Mouse (Mus musculus): ENCODE measurements around the gene Efcab9. TPM values are rescaled to one million over a fixed set of nuclear protein-coding genes. Genes with fewer than 3 reads are reported as not detected.

The Efcab9 gene
- polyA plus RNA-seq, 1 experiment from 2014 or later: 0.25 TPM

DNA sequence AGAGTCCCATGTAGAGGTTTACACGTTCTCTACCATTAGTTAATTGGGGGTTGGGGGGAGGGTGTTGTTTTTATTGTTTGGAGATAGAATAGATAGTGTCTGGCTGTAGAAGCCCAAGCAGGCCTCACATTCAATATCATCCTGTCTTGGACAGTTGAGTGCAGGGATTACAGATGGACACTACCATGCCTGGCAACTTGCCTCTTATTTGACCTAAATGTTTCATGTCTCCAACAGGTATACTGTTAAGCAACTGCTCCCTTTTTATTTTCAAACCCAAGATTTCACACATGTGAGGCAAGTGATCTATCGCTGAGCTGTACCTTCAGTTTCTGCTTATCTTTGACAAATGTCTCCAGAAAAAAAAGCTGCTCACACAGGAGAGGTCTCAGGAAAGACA, 50.4 kb downstream of the Efcab9 start:
- no peaks in the 10 kb centered on the region for H3K9me3 ChIP-seq
- H3K27ac ChIP-seq (replicated peaks): no peak overlapping the region
- H3K4me1 ChIP-seq (replicated peaks): no peaks in the 10 kb centered on the region
- WGBS: 79% methylated on average over 2 of the region's 2 CpGs
- no peak overlapping the region for H3K4me3 ChIP-seq
- H3K36me3 ChIP-seq: no peaks in the 10 kb centered on the region
- H3K4me2 ChIP-seq: no peak overlapping the region
- no peak for ATAC-seq (ENCODE audit: low FRiP score, low read depth)
- no peaks in the 10 kb centered on the region for H3K27me3 ChIP-seq
- H3K9ac ChIP-seq: no peak overlapping the region

DNA sequence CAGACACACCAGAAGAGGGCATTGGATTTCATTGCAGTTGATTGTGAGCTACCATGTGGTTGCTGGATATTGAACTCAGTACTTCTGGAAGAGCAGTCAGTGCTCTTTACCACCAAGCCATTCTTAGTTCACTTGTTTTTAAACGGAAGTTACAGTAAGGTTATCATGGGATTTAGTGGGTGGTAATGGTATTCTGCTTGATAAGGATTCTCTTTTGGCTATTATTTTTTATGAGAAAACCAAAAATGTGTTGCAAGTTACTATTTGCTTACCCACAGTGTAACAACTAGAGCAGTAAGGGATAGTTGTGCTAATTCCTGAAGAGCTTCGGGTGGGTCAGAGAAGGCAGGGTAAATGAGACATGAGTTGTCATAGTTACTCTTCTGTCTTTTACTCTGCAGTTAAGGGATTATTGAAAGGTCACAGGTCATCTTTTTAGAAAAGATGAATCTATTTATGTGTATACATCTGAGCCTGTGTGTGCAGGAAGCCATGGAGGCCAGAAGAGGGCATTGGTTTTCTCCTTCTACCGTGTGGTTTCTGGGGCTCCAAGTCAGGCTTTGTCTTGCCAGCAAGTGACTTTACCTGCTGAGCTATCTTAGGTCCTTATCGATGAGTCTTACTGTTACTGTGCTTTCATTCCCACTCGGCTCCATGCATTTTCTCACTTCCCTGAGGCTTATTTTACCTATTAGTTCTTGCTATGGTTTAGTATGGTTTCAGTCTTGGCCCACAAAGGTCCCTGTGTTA, 56.2 kb downstream of the Efcab9 start:
- H3K27me3 ChIP-seq: no peaks in the 10 kb centered on the region
- H3K36me3 ChIP-seq: no peaks in the 10 kb centered on the region
- H3K9me3 ChIP-seq: no peaks in the 10 kb centered on the region
- ATAC-seq (ENCODE audit: low FRiP score, low read depth): no peak
- 85% methylated on average over 5 of the region's 5 CpGs for WGBS
- no peak overlapping the region for H3K9ac ChIP-seq
- no peak overlapping the region for H3K4me2 ChIP-seq
- H3K4me1 ChIP-seq (replicated peaks): no peaks in the 10 kb centered on the region
- no peak overlapping the region for H3K27ac ChIP-seq (replicated peaks)
- no peak overlapping the region for H3K4me3 ChIP-seq

DNA sequence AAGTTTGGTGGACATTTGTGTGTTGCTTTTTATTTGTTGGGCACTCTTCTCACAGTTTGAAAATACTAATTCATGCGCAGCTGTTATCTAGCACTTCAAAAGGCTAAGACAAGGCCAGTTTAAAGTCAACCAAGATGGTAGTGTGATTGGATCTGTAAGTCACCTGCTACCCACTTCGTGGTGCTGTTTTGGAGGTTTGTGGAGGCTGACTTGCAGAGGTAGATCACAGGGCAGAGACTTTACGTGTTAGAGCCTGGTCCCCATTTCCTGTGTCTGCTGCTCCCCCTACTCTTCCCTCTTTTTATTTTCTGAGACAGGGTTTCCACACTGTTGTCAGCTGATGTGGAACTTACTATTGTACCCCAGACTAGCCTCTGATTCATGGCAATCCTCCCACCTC, 57.2 kb downstream of the Efcab9 start:
- H3K9me3 ChIP-seq: no peaks in the 10 kb centered on the region
- no peak overlapping the region for H3K9ac ChIP-seq
- ATAC-seq (ENCODE audit: low FRiP score, low read depth): no peak
- no peak overlapping the region for H3K4me2 ChIP-seq
- H3K4me1 ChIP-seq (replicated peaks): no peaks in the 10 kb centered on the region
- H3K36me3 ChIP-seq: no peaks in the 10 kb centered on the region
- 91% methylated on average over 3 of the region's 3 CpGs for WGBS
- no peak overlapping the region for H3K4me3 ChIP-seq
- H3K27ac ChIP-seq (replicated peaks): no peak overlapping the region
- H3K27me3 ChIP-seq: no peaks in the 10 kb centered on the region

Other genes starting within 250 kb of the Efcab9 start
- gene Hba-a1, start 248.6 kb downstream of the Efcab9 start, polyA plus RNA-seq (2015; fragmentation: Nextera tagmentation; extraction: Ambion mirVana): 2,663 and 3,254 TPM in 2 replicates
- 0.51 and 0.95 TPM in 2 replicates for gene Hbq1b, start 245.1 kb downstream of the Efcab9 start, polyA plus RNA-seq (2015; fragmentation: Nextera tagmentation; extraction: Ambion mirVana)
- gene Hba-a2, start 235.6 kb downstream of the Efcab9 start, polyA plus RNA-seq (2015; fragmentation: Nextera tagmentation; extraction: Ambion mirVana): 6,860 and 8,722 TPM in 2 replicates
- gene Hbq1a, start 232.0 kb downstream of the Efcab9 start, polyA plus RNA-seq (2015; fragmentation: Nextera tagmentation; extraction: Ambion mirVana): 0.83 and 2.3 TPM in 2 replicates
- 20.8 and 21.1 TPM in 2 replicates for gene Sh3pxd2b, start 184.3 kb downstream of the Efcab9 start, polyA plus RNA-seq (2015; fragmentation: Nextera tagmentation; extraction: Ambion mirVana)
- 46.6 and 46.9 TPM in 2 replicates for gene Ubtd2, start 76.7 kb downstream of the Efcab9 start, polyA plus RNA-seq (2015; fragmentation: Nextera tagmentation; extraction: Ambion mirVana)
- 2.0 and 2.8 TPM in 2 replicates for gene Stk10, start 1.2 kb upstream of the Efcab9 start, polyA plus RNA-seq (2015; fragmentation: Nextera tagmentation; extraction: Ambion mirVana)
- gene Fbxw11, start 110.6 kb upstream of the Efcab9 start, polyA plus RNA-seq (2015; fragmentation: Nextera tagmentation; extraction: Ambion mirVana): 115 and 117 TPM in 2 replicates